Mouse (Mus musculus): ENCODE measurements at regions not wholly inside any gene's neighbourhood (a gene's known extent, or its start where the extent isn't known, plus 50 kb on each side); places are given as distances from the start of the nearest gene placed in this dataset.

DNA sequence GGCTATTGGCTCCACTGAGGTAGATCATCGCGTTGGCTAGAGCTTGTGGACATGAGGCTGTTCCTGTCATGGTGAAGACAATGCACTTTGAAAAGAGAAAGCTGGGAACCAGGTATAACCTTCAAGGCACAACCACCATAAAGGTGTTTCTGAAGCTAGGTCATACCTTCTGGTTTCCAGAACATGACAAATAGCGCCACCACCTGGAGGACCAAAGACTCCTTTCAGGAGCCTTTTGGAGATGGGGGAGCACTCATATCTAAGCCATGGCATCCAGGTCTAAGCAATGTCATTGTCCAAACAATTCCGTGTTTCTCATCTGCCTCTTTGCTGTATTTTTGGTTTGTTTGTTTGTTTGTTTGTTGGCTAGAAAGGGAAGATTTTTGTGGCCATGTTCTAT is 113.7 kb upstream of the Lsm14a start:
- TF ChIP-seq MEF2A (IDR thresholded peaks at IDR 0.05; ENCODE audit: extremely low read depth, insufficient replicate concordance, low read depth, low read length, poor library complexity, severe bottlenecking): no peak
- TF ChIP-seq TAL1 (IDR thresholded peaks at IDR 0.05; ENCODE audit: low read length): no peak
- TF ChIP-seq GATA1 (IDR thresholded peaks at IDR 0.05; ENCODE audit: low read depth, low read length): no peak
- TF ChIP-seq CTCF (IDR thresholded peaks at IDR 0.05 in 2 of 3, conservative IDR thresholded peaks at IDR 0.05 in 1 of 3; ENCODE audit: control insufficient read depth in 1 of 3, insufficient read depth in 1 of 3, low read depth in 2 of 3, low read length in 3 of 3, poor library complexity in 1 of 3, severe bottlenecking in 1 of 3): no peak
- TF ChIP-seq NELFE (IDR thresholded peaks at IDR 0.05; ENCODE audit: low read depth, low read length): no peak
- no peak for TF ChIP-seq USF1 (IDR thresholded peaks at IDR 0.05; ENCODE audit: low read depth, low read length)
- no peak for TF ChIP-seq RCOR1 (IDR thresholded peaks at IDR 0.05; ENCODE audit: low read depth, low read length)
- TF ChIP-seq POLR2A (IDR thresholded peaks at IDR 0.05; ENCODE audit: control insufficient read depth in 1 of 2, insufficient read depth in 1 of 2, low read depth in 1 of 2, low read length in 2 of 2, poor library complexity in 1 of 2): no peak
- no peak for TF ChIP-seq UBTF (IDR thresholded peaks at IDR 0.05; ENCODE audit: borderline replicate concordance, insufficient read depth, low read depth, low read length)
- TF ChIP-seq HCFC1 (IDR thresholded peaks at IDR 0.05; ENCODE audit: low read depth, low read length): no peak
- TF ChIP-seq ZMIZ1 (IDR thresholded peaks at IDR 0.05; ENCODE audit: low read depth, low read length): no peak
- no peak for TF ChIP-seq MXI1 (IDR thresholded peaks at IDR 0.05; ENCODE audit: low read depth, low read length)
